In genomic region chr16:13867910-13868514, GRCm38 (mm10) we compare ENCODE assay signal across 8 mouse cellular contexts. TPM values are rescaled to one million over a fixed set of nuclear protein-coding genes. Genes with fewer than 3 reads are reported as not detected.
DNase-seq lines count a peak whose midpoint lies in the region; ATAC-seq and TF ChIP-seq lines count a peak whose summit lies in the region.

No protein-coding gene starts in this region.

- peak overlapping the region; percentile 38 for H3K9ac ChIP-seq in forebrain, embryonic 12.5 days
- H3K9ac ChIP-seq in limb, embryonic 12.5 days (replicated peaks), result peak overlapping the region; percentile 48

- 5% methylated on average over 42 of the region's 42 CpGs for WGBS in forebrain, embryonic 12.5 days
- 12% methylated on average over 42 of the region's 42 CpGs for whole genome bisulfite sequencing in limb, embryonic 12.5 days
- 38% methylated on average over 42 of the region's 42 CpGs for WGBS in olfactory bulb, adult 2 months

- H3K4me3 ChIP-seq in left cerebral cortex, adult 2 months, result peak overlapping the region; percentile 33
- H3K4me3 ChIP-seq in forebrain, embryonic 12.5 days (replicated peaks), result peak overlapping the region; percentile 36
- H3K4me3 ChIP-seq in limb, embryonic 12.5 days (replicated peaks), result peak overlapping the region; percentile 36
- peak overlapping the region; percentile 17 for H3K4me3 ChIP-seq in olfactory bulb, adult 2 months (ENCODE audit: insufficient read depth, low read depth, low read length)

- TF ChIP-seq POLR2A in olfactory bulb, adult 2 months (IDR thresholded peaks at IDR 0.05; ENCODE audit: insufficient read depth, low read depth, low read length), result no peak

- intact Hi-C loops in left cerebral cortex, adult 2 months (cut with DNase I), result no loop called here

- H3K27me3 ChIP-seq in forebrain, embryonic 12.5 days, result no peaks in the 10 kb centered on the region
- no peaks in the 10 kb centered on the region for H3K27me3 ChIP-seq in limb, embryonic 12.5 days

- no peaks in the 10 kb centered on the region for H3K9me3 ChIP-seq in forebrain, embryonic 12.5 days
- no peaks in the 10 kb centered on the region for H3K9me3 ChIP-seq in limb, embryonic 12.5 days

- no peak for DNase-seq in left cerebral cortex, adult 2 months (ENCODE audit: extremely low spot score in 1 of 2, low spot score in 2 of 2)
- no peak for DNase-seq in left cerebral cortex, adult 8-10 months (ENCODE audit: low spot score in 2 of 2)
- peak; percentile 3 to 5 for DNase-seq in adrenal gland, postnatal 4 days (ENCODE audit: low spot score in 2 of 2)
- no peak for DNase-seq in frontal cortex, postnatal 36 days (ENCODE audit: low spot score in 2 of 2)
- no peak for DNase-seq in kidney, adult 18-20 months

- ATAC-seq in forebrain, embryonic 12.5 days (ENCODE audit: low FRiP score), result no peak
- ATAC-seq in limb, embryonic 12.5 days (ENCODE audit: insufficient number of reproducible peaks, insufficient read depth, low FRiP score, low TSS enrichment, low read depth), result no peak

- H3K36me3 ChIP-seq in forebrain, embryonic 12.5 days (replicated peaks), result peaks cover 8% of the 10 kb centered on the region
- peaks cover 39% of the 10 kb centered on the region for H3K36me3 ChIP-seq in limb, embryonic 12.5 days

- peak overlapping the region; percentile 74 for H3K27ac ChIP-seq in left cerebral cortex, adult 2 months
- H3K27ac ChIP-seq in forebrain, embryonic 12.5 days, result peak overlapping the region; percentile 50; the same call in 1 of the 2 replicates
- H3K27ac ChIP-seq in limb, embryonic 12.5 days, result peak overlapping the region; percentile 53; the same call in 1 of the 2 replicates
- peak overlapping the region; percentile 33; the same call in 1 of the 2 replicates for H3K27ac ChIP-seq in olfactory bulb, adult 2 months (ENCODE audit: insufficient read depth, low read depth, low read length)

- H3K4me1 ChIP-seq in forebrain, embryonic 12.5 days, result peaks cover 10% of the 10 kb centered on the region
- peaks cover 7% of the 10 kb centered on the region; the same call in 1 of the 2 replicates for H3K4me1 ChIP-seq in limb, embryonic 12.5 days (replicated peaks)
- H3K4me1 ChIP-seq in olfactory bulb, adult 2 months (ENCODE audit: control insufficient read depth, insufficient read depth, low read length), result peaks cover 5% of the 10 kb centered on the region; the same call in 1 of the 2 replicates

- H3K4me2 ChIP-seq in forebrain, embryonic 12.5 days, result peak overlapping the region; percentile 55
- peak overlapping the region; percentile 58 for H3K4me2 ChIP-seq in limb, embryonic 12.5 days

- TF ChIP-seq CTCF in left cerebral cortex, adult 2 months (IDR thresholded peaks at IDR 0.05), result no peak
- TF ChIP-seq CTCF in olfactory bulb, adult 2 months (IDR thresholded peaks at IDR 0.05; ENCODE audit: insufficient read depth, low read depth, low read length), result no peak

RNA-seq across cellular contexts. Expression of gene Pdxdc1, which starts 34.9 kb away (rescaled TPM):
- 10 to 100 TPM; 70.4 to 73.0 TPM for total RNA-seq in left cerebral cortex, adult 2 months (2021)
- total RNA-seq in left cerebral cortex, adult 8-10 months (2022), result 10 to 100 TPM; 72.0 to 79.0 (median 74.3) TPM
- 10 to 100 TPM; 85.6 to 92.1 TPM for total RNA-seq in adrenal gland, postnatal 4 days (2021)
- 67.7 and 72.1 TPM in 2 replicates for polyA plus RNA-seq in forebrain, embryonic 12.5 days (2016; fragmentation: Nextera tagmentation; extraction: Ambion mirVana)
- 97.9 and 100 TPM in 2 replicates for polyA plus RNA-seq in limb, embryonic 12.5 days (2016; fragmentation: Nextera tagmentation; extraction: Ambion mirVana)
- not detected in 2 replicates for polyA plus RNA-seq in olfactory bulb, adult 2 months (2012; ENCODE audit: insufficient read depth, insufficient read length, low replicate concordance, missing spikeins)

RNA-seq across cellular contexts. Expression of gene Mpv17l, which starts 34.9 kb away (rescaled TPM):
- total RNA-seq in left cerebral cortex, adult 2 months (2021), result 10 to 100 TPM; 62.7 to 69.9 TPM
- 10 to 100 TPM; 67.6 to 78.6 (median 74.2) TPM for total RNA-seq in left cerebral cortex, adult 8-10 months (2022)
- 10 to 100 TPM; 11.6 to 13.8 TPM for total RNA-seq in adrenal gland, postnatal 4 days (2021)
- 3.6 and 4.7 TPM in 2 replicates for polyA plus RNA-seq in forebrain, embryonic 12.5 days (2016; fragmentation: Nextera tagmentation; extraction: Ambion mirVana)
- 2.5 and 3.7 TPM in 2 replicates for polyA plus RNA-seq in limb, embryonic 12.5 days (2016; fragmentation: Nextera tagmentation; extraction: Ambion mirVana)
- polyA plus RNA-seq in olfactory bulb, adult 2 months (2012; ENCODE audit: insufficient read depth, insufficient read length, low replicate concordance, missing spikeins), result not detected in 2 replicates

RNA-seq across cellular contexts. Expression of gene Ntan1, which starts 49.4 kb away (rescaled TPM):
- 10 to 100 TPM; 92.8 to 99.1 TPM for total RNA-seq in left cerebral cortex, adult 2 months (2021)
- total RNA-seq in left cerebral cortex, adult 8-10 months (2022), result 100 to 1,000 TPM in 2 of 4 experiments, 10 to 100 TPM in 2; 98.0 to 124 (median 102) TPM
- 10 to 100 TPM; 67.7 to 68.2 TPM for total RNA-seq in adrenal gland, postnatal 4 days (2021)
- polyA plus RNA-seq in forebrain, embryonic 12.5 days (2016; fragmentation: Nextera tagmentation; extraction: Ambion mirVana), result 177 and 186 TPM in 2 replicates
- 183 and 184 TPM in 2 replicates for polyA plus RNA-seq in limb, embryonic 12.5 days (2016; fragmentation: Nextera tagmentation; extraction: Ambion mirVana)
- polyA plus RNA-seq in olfactory bulb, adult 2 months (2012; ENCODE audit: insufficient read depth, insufficient read length, low replicate concordance, missing spikeins), result not detected in 2 replicates

Comparison
In these comparisons a context has a peak if more than half of its experiments do, and no peak if none do; other contexts are left out.
1. DNase-seq: peak in adrenal gland, postnatal 4 days (2 of 2); none in left cerebral cortex, adult 2 months (0 of 2), left cerebral cortex, adult 8-10 months (0 of 2), frontal cortex, postnatal 36 days (0 of 2) and kidney, adult 18-20 months (single experiment).
2. RNA of gene Mpv17l, which starts 34.9 kb away (total RNA-seq): 67.6 to 78.6 TPM in left cerebral cortex, adult 8-10 months and 62.7 to 69.9 TPM in left cerebral cortex, adult 2 months; 11.6 to 13.8 TPM in adrenal gland, postnatal 4 days; every median in the first group is over 4 times any median in the second.
3. Peak in every context shown above with its lines, with median percentiles within 50 percentile points of each other: H3K27ac ChIP-seq and H3K4me3 ChIP-seq.